Mouse (Mus musculus) brain, embryonic 18.5 days (tissue): Measurements from ENCODE around the gene Ccdc47.
"Not testable (repeated sequence)": the region's sequence is repeated elsewhere in the genome, so short reads cannot be mapped to it uniquely, and the experiment has no call there.

Experiments
- DNase-seq: peaks from one replicate; pipeline ENCODE4 v3.0.0-alpha.2; 2012; ENCODE audit warnings: low read depth, low spot score

The Ccdc47 gene

GRCm38 (mm10) chr11:106199997-106200396 is 16.1 kb downstream of the Ccdc47 start:
- not testable (repeated sequence) for DNase-seq

DNA sequence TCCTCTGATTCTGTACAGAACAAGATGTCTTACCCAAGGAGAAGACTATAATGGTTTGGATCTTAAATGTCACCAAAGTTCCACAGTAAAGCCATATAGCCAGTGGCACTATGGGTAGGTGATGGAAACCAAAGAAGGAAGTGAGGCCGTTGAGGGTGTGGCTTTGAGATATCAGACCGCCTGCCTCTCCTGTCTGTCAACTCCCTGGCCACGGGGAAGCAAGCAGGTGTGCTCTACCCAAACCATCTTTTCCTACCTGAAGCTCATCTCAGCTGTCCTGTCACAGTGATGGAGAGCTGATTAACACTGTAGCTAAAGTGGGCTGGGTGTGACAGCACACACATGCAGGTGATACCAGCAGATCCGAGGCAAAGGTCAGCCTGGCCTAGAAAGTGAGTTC is 17.9 kb downstream of the Ccdc47 start:
- no peak for DNase-seq

- no peak for DNase-seq
Measured at GRCm38 (mm10) chr11:106195341-106195740, 20.8 kb downstream of the Ccdc47 start.

- no peak for DNase-seq
Measured at GRCm38 (mm10) chr11:106194891-106195290, 21.3 kb downstream of the Ccdc47 start.

- DNase-seq, result no peak
Measured at GRCm38 (mm10) chr11:106194155-106194541, 22.0 kb downstream of the Ccdc47 start.

GRCm38 (mm10) chr11:106193371-106194154 is 22.6 kb downstream of the Ccdc47 start:
- peak; percentile 96 for DNase-seq

GRCm38 (mm10) chr11:106192657-106193370 is 23.3 kb downstream of the Ccdc47 start:
- DNase-seq, result peak; percentile 10

GRCm38 (mm10) chr11:106192241-106192640 is 23.9 kb downstream of the Ccdc47 start:
- DNase-seq, result no peak

- DNase-seq, result no peak
Measured at GRCm38 (mm10) chr11:106191716-106192115, 24.4 kb downstream of the Ccdc47 start.

GRCm38 (mm10) chr11:106187326-106187725 is 28.8 kb downstream of the Ccdc47 start:
- no peak for DNase-seq

GRCm38 (mm10) chr11:106180449-106180801 is 35.7 kb downstream of the Ccdc47 start:
- DNase-seq, result no peak

GRCm38 (mm10) chr11:106179711-106180448 is 36.3 kb downstream of the Ccdc47 start:
- DNase-seq, result no peak

DNA sequence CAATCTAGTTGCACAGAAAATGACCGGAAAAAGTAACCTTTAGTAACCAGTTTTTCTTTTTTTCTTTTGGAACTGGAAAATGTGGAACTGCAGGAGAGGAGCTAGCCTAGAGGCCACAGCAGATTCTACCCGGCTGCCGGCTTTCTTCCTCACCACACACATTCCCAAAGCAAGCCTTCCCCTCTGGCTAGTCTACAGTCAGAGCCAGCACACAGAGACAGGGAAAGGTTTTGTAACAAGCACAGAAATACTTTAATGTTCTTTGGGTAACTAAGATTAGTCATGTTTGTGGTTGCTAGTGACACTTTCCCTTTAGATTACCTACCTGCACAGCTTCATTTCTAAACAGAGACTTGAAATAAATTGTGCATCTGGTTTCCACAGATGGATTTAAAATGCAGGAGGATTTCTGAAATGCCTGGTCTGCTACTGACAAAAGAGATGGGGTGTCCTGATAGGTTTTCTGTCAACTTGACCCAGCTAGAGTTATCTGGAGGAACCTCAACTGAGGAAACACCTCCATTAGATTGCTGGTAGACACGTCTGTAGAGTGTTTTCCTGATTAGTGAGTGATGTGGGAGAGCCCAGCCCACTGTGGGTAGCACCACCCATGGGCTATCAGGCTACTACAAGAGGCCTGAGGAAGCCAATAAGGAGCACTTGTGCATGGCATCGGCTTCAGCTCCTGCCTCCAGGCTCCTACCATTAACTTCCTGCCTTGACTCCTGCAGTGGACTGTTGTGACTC is 37.9 kb downstream of the Ccdc47 start:
- no peak for DNase-seq

DNA sequence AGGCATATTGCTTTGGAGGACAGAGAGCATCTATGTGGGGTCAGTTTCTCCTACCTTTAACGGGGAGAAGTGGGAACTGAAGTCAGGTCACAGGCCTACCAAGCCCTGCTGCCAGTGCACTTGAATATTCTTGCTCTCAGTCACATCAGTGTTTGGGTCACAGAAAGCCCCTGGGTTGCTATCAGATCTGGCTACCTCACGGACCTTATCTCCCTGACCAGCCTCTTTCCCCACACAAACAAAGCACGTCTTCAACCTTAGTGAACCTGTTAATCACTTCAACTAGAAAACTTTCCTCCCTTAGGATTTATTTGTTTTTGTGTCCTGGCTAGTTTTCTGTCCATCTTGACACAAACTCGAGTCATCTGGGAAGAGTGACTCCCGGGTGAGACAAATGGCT is 39.8 kb downstream of the Ccdc47 start:
- DNase-seq, result no peak

DNA sequence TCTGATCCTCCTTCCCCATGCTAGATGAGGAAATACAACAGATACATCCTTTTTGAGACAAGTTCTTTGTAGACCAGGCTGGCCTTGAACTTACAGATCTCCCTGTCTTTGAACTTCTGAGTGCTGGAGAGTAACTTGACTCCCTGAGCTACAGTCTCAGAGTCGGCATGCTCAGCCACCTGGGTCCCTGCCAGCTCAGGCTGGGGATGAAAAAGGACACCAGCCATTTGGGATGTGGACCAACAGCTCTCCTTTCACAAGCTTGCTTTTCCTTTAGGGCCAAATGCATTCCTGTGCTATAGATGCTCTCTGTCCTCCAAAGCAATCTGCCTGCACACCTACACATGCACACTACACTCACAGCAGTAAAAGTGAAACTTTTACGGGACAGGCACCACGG is 41.1 kb downstream of the Ccdc47 start:
- no peak for DNase-seq

DNA sequence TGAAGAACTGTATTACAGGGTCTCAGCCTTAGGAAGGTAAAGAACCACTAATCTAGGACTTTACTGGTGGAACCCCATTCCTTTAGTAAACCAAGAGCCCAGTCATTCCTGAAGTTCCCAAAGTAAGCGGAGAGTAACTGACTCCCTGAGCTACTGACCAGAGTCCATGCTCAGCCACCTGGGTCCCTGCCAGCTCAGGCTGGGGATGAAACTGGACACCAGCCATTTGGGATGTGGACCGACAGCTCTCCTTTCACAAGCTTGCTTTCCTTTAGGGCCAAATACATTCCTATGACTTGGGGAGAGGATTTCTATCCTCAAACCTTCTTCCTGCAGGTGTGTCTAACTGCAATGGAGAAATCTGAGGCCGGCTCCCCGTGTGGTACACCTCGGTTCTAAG is 41.8 kb downstream of the Ccdc47 start:
- no peak for DNase-seq

DNA sequence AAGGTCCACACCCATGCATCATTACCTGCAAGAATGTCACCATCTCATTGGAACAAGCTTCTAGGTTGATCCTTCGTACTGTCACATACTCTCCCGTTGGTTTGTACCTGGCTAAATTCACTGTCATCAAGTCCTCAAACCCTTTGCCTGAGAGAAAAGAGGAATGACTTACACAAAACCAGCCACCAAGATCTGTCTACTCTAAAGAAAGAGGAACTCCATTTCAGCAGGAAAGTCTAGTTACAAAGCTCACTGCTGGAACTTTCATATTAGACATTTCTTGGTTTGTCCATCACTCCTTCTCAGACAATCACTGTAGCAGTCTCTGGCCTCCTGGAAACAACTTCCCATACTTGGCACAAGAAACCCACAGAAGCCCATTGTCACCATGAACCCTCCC is 42.9 kb downstream of the Ccdc47 start:
- no peak for DNase-seq

GRCm38 (mm10) chr11:106170807-106171206 is 45.3 kb downstream of the Ccdc47 start:
- DNase-seq, result no peak

DNA sequence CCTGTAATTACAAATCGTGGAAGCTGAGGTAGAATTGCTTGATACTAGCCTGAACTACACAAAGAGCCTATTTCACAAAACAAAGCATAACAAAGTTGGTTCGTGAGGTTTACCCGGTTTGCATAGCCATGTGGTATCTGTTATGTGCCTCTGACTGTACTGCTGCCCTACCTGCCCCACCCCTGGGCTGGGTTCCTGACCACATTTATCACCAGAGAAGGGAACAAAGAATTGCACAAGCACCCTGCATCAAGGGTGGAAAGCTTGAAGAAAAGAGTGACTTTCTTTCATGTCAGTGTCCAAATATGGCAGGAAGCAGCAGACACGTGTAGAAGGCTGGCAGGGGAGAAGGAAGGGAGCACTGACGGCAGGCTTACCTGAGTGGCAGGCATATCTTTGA is 48.7 kb downstream of the Ccdc47 start:
- DNase-seq, result no peak

DNA sequence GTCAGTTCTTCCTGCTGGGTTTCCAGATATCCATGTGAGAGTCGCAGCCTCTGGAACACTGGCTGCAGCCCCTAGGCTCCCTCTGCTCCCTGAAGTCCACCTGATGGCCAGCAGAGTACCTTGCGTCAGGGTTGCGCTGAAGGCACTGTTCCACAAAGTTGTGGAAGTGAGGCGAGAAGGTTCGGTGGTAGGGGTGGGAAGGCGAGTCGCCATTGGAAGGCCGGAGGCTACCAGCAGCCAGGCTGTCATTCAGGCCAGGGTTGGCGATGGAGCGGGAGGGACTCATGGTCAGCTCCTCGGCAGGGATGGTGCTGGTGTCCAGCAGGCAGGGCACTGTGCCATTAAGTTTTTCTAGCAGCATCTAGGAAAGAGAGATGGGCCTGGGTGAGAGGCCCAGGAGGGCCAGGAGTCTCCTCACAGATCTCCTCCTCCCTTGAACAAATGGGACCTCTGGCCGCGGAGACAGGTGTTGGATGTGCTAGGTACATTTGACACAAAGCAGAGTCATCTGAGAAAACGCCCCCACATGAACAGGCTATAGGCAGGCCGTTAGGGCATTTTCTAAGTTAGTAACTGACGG is 51.5 kb downstream of the Ccdc47 start:
- DNase-seq, result no peak

DNA sequence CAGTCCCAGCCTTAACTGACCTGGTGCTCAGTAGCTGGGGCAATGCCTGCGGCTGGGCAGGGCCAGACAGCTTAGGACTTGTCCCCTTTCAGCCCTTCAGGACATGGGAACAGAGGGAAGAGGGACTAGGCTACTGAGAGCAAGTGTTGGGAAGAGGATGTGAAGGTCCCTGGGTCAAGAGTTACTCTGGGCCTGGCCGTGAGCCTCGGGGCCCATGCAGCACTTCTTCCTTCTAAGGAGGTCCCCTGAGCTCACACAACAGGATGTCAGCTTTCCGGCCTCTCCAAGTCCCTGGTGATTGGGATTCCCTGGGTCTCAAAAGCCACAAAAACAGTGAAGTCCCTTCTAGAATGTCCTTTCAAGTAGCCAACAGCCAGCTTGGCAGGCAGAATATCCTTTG is 52.6 kb downstream of the Ccdc47 start:
- no peak for DNase-seq
